Mouse (Mus musculus) forebrain, embryonic 11.5 days (tissue): Measurements from ENCODE around the gene Rab31. TPM values are rescaled to one million over a fixed set of nuclear protein-coding genes. Genes with fewer than 3 reads are reported as not detected.

Source experiments
- ATAC-seq: fragments of 200-750 bp; cut with Nextera tagmentation; replicated peaks from 2 replicates; pipeline ENCODE4 v1.8.0; 2017; ENCODE audit warnings: moderate TSS enrichment; ENCODE audit not compliant: low FRiP score
- DNase-seq: peaks from one replicate; pipeline ENCODE4 v3.0.0-alpha.2; 2017; ENCODE audit warnings: low spot score
- H3K27ac ChIP-seq: fragments of 300-500 bp; sonication (generic); 2 replicates; pipeline ENCODE4 v1.5.1; 2014; ENCODE audit warnings: low read depth, low read length
- H3K27me3 ChIP-seq: fragments of 300-500 bp; sonication (generic); 2 replicates; pipeline ENCODE4 v1.6.1; 2014; ENCODE audit warnings: mild to moderate bottlenecking, low read length, mixed read lengths; ENCODE audit not compliant: control insufficient read depth, insufficient read depth
- H3K36me3 ChIP-seq: fragments of 300-500 bp; sonication (generic); 2 replicates; pipeline ENCODE4 v1.6.1; 2014; ENCODE audit warnings: mild to moderate bottlenecking, low read length, moderate library complexity, mixed read lengths; ENCODE audit not compliant: control insufficient read depth, insufficient read depth
- H3K4me1 ChIP-seq: fragments of 300-500 bp; sonication (generic); replicated peaks from 2 replicates; pipeline ENCODE4 v1.6.1; 2014; ENCODE audit warnings: low read length, mixed read lengths; ENCODE audit not compliant: control insufficient read depth, insufficient read depth
- H3K4me2 ChIP-seq: fragments of 300-500 bp; sonication (generic); 2 replicates; pipeline ENCODE4 v1.6.1; 2014; ENCODE audit warnings: low read depth, mild to moderate bottlenecking, low read length, moderate library complexity, mixed read lengths; ENCODE audit not compliant: severe bottlenecking
- H3K4me3 ChIP-seq: fragments of 300-500 bp; sonication (generic); 2 replicates; pipeline ENCODE4 v1.5.1; 2014; ENCODE audit warnings: low read depth, low read length
- H3K9ac ChIP-seq: fragments of 300-500 bp; sonication (generic); 2 replicates; pipeline ENCODE4 v1.6.1; 2014; ENCODE audit warnings: low read length
- H3K9me3 ChIP-seq: fragments of 300-500 bp; sonication (generic); 2 replicates; pipeline ENCODE4 v1.6.1; 2016; ENCODE audit warnings: low read length, mixed read lengths; ENCODE audit not compliant: control insufficient read depth
- WGBS: fragments of 180-500 bp; shearing (Covaris S2); extraction: QIAGEN DNeasy Blood & Tissue Kit; methylation state at CpG from one replicate; pipeline ENCODE4 v1.1.7; 2014; 5-methylcytosine and 5-hydroxymethylcytosine counted together
- polyA plus RNA-seq: library from polyadenylated mRNA; unstranded; fragments of >200 nt; fragmentation: Nextera tagmentation; extraction: Ambion mirVana; gene quantifications from 2 replicates; pipeline ENCODE4 v1.2.1, GENCODE M21; 2014

Gene Rab31
- polyA plus RNA-seq, 1 experiment from 2014 or later, result 73.4 TPM

DNA sequence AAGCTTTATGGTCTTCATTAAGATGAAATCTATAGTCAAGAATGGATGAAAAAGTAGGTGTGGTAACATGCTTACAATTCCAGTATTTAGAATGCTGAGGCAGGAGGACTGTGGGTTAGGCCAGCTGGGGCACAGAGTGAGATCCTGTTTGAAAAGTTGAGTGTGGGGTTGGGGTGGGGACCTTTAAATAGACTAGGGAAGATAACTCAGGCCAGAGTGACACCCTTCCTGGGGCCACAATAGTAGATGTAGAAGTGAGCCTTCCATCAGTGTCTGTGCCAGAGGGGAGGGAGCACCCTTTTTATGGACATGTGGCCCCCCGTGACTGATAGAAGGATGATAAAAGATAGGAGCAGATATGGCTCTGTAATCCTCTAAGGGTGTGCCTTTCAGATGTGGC, 26.8 kb upstream of the Rab31 start:
- H3K4me3 ChIP-seq, result no peak overlapping the region
- no peak overlapping the region for H3K9ac ChIP-seq
- WGBS, result 94% methylated on average over 1 of the region's 1 CpGs

DNA sequence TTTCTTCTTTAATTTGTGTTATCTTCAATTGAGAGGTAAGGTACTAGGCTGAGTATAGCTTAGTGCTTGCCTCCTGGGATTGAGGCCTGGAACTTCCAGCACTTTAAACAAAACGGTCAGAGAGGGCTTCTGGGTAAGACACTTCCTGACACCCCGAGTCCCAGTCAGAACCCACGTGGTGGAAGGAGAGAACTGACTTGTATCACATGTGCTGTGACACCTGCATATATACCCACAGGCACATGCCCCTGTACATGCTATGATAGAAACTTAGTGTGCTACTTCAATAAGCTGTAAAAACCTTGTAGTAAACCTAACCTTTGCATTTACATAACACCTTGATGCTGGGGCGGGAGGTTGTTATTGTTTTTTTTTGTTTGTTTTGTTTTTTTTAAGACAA, 25.9 kb upstream of the Rab31 start:
- H3K9me3 ChIP-seq, result no peaks in the 10 kb centered on the region
- H3K9ac ChIP-seq, result no peak overlapping the region
- 83% methylated on average over 4 of the region's 4 CpGs for WGBS
- H3K4me3 ChIP-seq, result no peak overlapping the region
- ATAC-seq, result no peak
- H3K4me1 ChIP-seq, result no peaks in the 10 kb centered on the region
- no peak for DNase-seq
- H3K4me2 ChIP-seq, result no peak overlapping the region
- H3K36me3 ChIP-seq, result no peaks in the 10 kb centered on the region
- H3K27ac ChIP-seq, result no peak overlapping the region
- H3K27me3 ChIP-seq, result no peaks in the 10 kb centered on the region

More for the DNA sequence above, 26.8 kb upstream of the Rab31 start:
- no peaks in the 10 kb centered on the region for H3K27me3 ChIP-seq
- no peak for DNase-seq
- no peaks in the 10 kb centered on the region for H3K9me3 ChIP-seq
- H3K27ac ChIP-seq, result no peak overlapping the region
- no peak overlapping the region for H3K4me2 ChIP-seq
- ATAC-seq, result no peak
- no peaks in the 10 kb centered on the region for H3K4me1 ChIP-seq
- H3K36me3 ChIP-seq, result no peaks in the 10 kb centered on the region

DNA sequence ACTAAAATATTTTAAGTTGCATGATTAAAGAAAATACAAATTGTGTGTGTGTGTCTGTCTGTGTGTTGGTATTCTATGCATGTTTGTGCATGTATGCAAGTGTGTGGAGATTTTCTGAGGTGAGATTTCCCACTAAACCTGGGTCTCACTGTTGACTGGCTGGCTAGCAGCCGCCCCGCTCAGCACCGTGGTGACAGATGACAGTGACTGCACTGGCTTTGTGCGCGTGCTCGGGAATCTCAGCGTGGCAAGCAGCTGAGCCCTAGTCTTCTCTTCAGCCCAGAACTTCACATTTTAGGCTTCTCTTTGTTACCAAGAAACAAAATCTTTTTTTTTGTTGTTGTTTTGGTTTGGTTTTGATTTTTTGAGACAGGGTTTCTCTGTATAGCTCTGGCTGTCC, 23.5 kb upstream of the Rab31 start:
- no peaks in the 10 kb centered on the region for H3K9me3 ChIP-seq
- H3K27ac ChIP-seq, result no peak overlapping the region
- H3K9ac ChIP-seq, result no peak overlapping the region
- H3K4me3 ChIP-seq, result no peak overlapping the region
- no peaks in the 10 kb centered on the region for H3K4me1 ChIP-seq
- no peaks in the 10 kb centered on the region for H3K27me3 ChIP-seq
- 94% methylated on average over 7 of the region's 7 CpGs for WGBS
- no peak overlapping the region for H3K4me2 ChIP-seq
- DNase-seq, result no peak
- no peaks in the 10 kb centered on the region for H3K36me3 ChIP-seq
- ATAC-seq, result no peak

DNA sequence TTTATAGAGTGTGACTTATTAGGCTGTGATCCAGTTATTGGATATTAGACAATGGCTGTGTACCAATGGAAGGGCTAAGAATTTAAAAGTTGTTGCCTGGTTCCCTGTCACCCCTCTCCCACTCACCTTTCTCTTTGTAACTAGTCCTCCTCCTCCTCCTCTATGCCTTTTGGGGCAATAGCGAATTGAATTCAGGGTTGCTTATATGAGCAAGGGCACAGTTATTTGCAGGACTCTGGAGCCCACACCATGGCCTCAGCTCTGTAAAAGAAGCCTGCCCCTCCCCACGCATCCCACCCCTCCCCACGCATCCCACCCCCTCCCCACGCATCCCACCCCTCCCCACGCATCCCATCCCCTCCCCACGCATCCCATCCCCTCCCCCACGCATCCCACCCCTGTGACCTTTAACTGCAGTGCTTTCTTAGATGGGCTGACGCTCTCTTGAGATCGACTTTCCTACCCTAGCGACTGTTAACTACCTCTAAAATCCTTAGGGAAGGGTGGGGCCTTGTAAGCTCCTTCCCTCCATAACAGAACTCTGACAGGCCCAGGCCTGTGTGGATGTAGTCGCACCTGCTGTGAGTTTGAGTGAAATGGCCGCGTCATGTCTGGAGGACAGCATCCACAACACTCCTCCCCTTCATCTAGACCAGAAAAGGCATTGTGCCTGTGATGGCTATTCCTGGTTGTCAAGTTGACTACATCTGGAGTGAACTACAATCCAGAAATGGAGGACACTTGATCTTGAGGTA, 21.7 kb upstream of the Rab31 start:
- H3K27me3 ChIP-seq, result no peaks in the 10 kb centered on the region
- H3K9me3 ChIP-seq, result no peaks in the 10 kb centered on the region
- H3K27ac ChIP-seq, result no peak overlapping the region
- no peak overlapping the region for H3K4me2 ChIP-seq
- H3K36me3 ChIP-seq, result no peaks in the 10 kb centered on the region
- no peak for ATAC-seq
- no peak overlapping the region for H3K4me3 ChIP-seq
- 96% methylated on average over 13 of the region's 13 CpGs for WGBS
- H3K4me1 ChIP-seq, result no peaks in the 10 kb centered on the region
- H3K9ac ChIP-seq, result no peak overlapping the region
- DNase-seq, result no peak

DNA sequence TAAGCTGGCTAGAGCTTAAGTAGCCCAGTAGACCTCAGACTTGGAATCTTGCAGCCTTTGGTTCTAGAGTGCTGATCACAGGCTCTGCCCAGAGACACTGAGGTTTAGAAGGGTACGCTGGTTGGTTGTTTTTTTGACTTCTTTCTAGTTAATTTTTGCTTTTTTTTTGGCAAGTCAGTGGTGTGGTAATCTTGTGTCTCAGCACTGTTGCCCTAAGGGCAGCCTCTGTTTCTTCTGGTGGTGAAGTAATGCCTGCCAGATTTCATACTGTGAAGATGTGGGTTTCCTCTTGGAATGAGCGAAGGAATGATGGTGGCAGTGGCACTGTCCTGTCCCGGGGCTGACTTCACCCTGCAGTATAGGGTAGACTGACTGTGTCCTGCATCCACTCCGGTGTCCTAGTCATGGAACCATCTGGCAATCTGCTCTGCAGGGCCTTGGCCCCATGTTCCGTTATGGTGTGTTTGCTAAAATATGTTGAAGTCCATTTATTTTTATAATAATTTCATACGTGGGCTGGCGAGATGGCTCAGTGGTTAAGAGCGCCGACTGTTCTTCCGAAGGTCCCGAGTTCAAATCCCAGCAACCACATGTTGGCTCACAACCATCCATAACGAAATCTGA, 20.9 kb upstream of the Rab31 start:
- ATAC-seq, result no peak
- Histone ChIP-seq H3K36me3 (no peaks in the 10 kb centered on the region), H3K4me3 (no peak overlapping the region), H3K9me3 (no peaks in the 10 kb centered on the region), H3K27me3 (no peaks in the 10 kb centered on the region), H3K4me1 (no peaks in the 10 kb centered on the region), H3K9ac (no peak overlapping the region), H3K27ac (no peak overlapping the region), H3K4me2 (no peak overlapping the region)
- no peak for DNase-seq
- 95% methylated on average over 12 of the region's 12 CpGs for WGBS

DNA sequence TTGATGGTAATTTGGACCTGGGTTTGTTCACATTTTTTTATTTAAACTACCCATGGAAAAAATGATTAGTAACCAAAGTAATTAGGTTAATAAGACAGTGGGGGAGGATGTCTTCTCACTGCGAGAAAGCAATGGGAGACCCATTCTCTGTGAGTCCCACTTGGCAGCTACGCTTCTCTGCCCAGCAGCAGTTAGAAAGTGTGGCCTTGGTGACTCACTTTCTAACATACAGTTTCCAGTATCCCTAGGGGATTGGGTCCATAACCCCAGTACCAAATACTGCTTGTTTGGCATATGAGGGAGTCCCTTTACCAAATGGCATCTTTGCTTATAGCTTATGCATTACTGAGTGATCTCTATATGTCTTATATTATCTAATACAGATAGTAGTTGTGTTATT, 18.6 kb upstream of the Rab31 start:
- H3K9me3 ChIP-seq, result no peaks in the 10 kb centered on the region
- H3K4me3 ChIP-seq, result no peak overlapping the region
- DNase-seq, result no peak
- H3K27me3 ChIP-seq, result no peaks in the 10 kb centered on the region
- ATAC-seq, result no peak
- no peak overlapping the region for H3K27ac ChIP-seq
- 0 out of 2 replicates have a peak, but pooled peaks cover 3% of the 10 kb centered on the region for H3K36me3 ChIP-seq
- H3K4me1 ChIP-seq, result no peaks in the 10 kb centered on the region
- H3K9ac ChIP-seq, result no peak overlapping the region
- no peak overlapping the region for H3K4me2 ChIP-seq
- WGBS, result 98% methylated on average over 2 of the region's 2 CpGs

DNA sequence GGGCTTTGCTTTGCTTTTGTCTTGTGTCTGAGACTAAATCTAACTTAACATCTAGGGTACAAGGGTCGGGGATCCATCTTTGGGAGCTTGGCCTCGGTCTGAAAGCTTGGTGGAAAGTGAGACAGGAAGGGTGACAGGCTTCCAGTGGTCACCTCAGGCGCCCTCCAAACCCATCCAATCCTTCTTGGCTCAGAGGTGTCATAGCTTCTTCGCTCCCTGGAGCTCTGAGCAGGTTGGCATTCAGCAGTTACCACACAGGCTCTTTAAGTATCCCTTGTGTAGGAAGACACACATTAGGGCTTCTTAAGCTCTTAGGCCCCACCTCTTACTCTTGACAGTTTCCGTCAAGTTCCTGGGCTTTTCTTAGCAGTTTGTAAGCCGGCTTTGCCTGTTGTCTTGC, 17.0 kb upstream of the Rab31 start:
- Histone ChIP-seq H3K27me3 (no peaks in the 10 kb centered on the region), H3K27ac (no peak overlapping the region), H3K36me3 (0 out of 2 replicates have a peak, but pooled peaks cover 3% of the 10 kb centered on the region), H3K4me1 (peaks cover 5% of the 10 kb centered on the region; the same call in 1 of the 2 replicates), H3K4me2 (no peak overlapping the region), H3K9ac (no peak overlapping the region), H3K9me3 (no peaks in the 10 kb centered on the region; the same call in 1 of the 2 replicates), H3K4me3 (no peak overlapping the region)
- DNase-seq (no peak), ATAC-seq (no peak)
- WGBS, result 90% methylated on average over 6 of the region's 6 CpGs

DNA sequence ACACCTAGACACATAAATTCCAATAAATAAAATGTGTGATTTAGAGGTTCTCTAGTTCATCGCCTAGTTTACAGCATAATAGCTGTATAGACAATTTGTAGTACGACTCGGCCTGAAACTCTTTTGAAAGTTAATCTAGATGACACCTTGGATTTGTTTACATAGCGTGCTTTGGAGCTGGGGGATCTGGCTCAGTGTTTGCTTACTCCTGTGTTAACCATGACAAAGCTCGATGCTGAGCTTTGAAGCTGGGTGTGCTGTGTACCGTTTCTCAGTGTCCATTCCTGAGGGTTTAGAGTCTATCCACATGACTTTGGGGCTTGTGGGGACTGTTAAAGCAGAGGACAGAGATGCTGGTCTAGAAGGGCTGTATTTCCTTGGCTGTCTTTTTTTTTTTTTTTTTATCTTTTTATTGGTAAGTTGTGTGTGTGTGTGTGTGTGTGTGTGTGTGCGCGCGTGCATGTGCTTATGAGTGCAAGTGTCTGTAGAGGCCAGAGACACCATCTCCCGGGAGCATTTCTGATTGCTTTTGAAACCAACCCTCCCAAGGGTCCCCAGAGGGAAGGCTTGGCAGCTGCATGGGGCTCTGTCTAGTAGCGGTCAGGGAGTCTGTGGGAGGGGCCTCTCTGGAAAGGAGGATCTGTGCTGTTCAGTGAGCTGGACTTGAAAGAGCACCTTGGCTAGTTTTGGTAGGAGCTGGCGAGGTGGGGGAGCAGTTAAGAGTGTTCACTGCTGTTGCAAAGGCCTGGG, 16.2 kb upstream of the Rab31 start:
- no peak overlapping the region for H3K4me2 ChIP-seq
- no peaks in the 10 kb centered on the region; the same call in 1 of the 2 replicates for H3K9me3 ChIP-seq
- WGBS, result 87% methylated on average over 12 of the region's 12 CpGs
- H3K4me1 ChIP-seq, result peaks cover 7% of the 10 kb centered on the region; the same call in 1 of the 2 replicates
- H3K9ac ChIP-seq, result no peak overlapping the region
- H3K36me3 ChIP-seq, result 0 out of 2 replicates have a peak, but pooled peaks cover 3% of the 10 kb centered on the region
- H3K27ac ChIP-seq, result 0 out of 2 replicates have a peak overlapping the region, but pooled peaks have one; percentile 6
- H3K4me3 ChIP-seq, result no peak overlapping the region
- no peak for ATAC-seq
- no peak for DNase-seq
- no peaks in the 10 kb centered on the region for H3K27me3 ChIP-seq
